Mouse (Mus musculus) forebrain, embryonic 13.5 days (tissue): ENCODE measurements around the gene Arhgap22. TPM values are rescaled to one million over a fixed set of nuclear protein-coding genes. Genes with fewer than 3 reads are reported as not detected.
A peak's percentile ranks its signal among the peaks of the same experiment; 100 is the strongest.

ENCODE experiments used
- ATAC-seq: fragments of 200-750 bp; cut with Nextera tagmentation; 2 replicates; pipeline ENCODE4 v1.8.0; 2017
- H3K27ac ChIP-seq: fragments of 300-500 bp; sonication (generic); 2 replicates; pipeline ENCODE4 v1.5.1; 2015; ENCODE audit warnings: inconsistent platforms, mild to moderate bottlenecking, moderate library complexity
- H3K27me3 ChIP-seq: fragments of 300-500 bp; sonication (generic); 2 replicates; pipeline ENCODE4 v1.6.1; 2015; ENCODE audit warnings: mild to moderate bottlenecking, inconsistent platforms
- H3K36me3 ChIP-seq: fragments of 300-500 bp; sonication (generic); 2 replicates; pipeline ENCODE4 v1.6.1; 2015; ENCODE audit warnings: mild to moderate bottlenecking, inconsistent platforms; ENCODE audit not compliant: poor library complexity, severe bottlenecking
- H3K4me1 ChIP-seq: fragments of 300-500 bp; sonication (generic); 2 replicates; pipeline ENCODE4 v1.6.1; 2015; ENCODE audit warnings: inconsistent platforms
- H3K4me2 ChIP-seq: fragments of 300-500 bp; sonication (generic); 2 replicates; pipeline ENCODE4 v1.6.1; 2015; ENCODE audit warnings: inconsistent platforms, mild to moderate bottlenecking, moderate library complexity
- H3K4me3 ChIP-seq: fragments of 300-500 bp; sonication (generic); 2 replicates; pipeline ENCODE4 v1.5.1; 2015; ENCODE audit warnings: mild to moderate bottlenecking, inconsistent platforms
- H3K9ac ChIP-seq: fragments of 300-500 bp; sonication (generic); 2 replicates; pipeline ENCODE4 v1.6.1; 2015; ENCODE audit warnings: mild to moderate bottlenecking, inconsistent platforms
- H3K9me3 ChIP-seq: fragments of 300-500 bp; sonication (generic); replicated peaks from 2 replicates; pipeline ENCODE4 v1.6.1; 2016; ENCODE audit warnings: inconsistent platforms
- WGBS: fragments of 180-500 bp; shearing (Covaris S2); methylation state at CpG from one replicate; pipeline ENCODE4 v1.1.7; 2015; 5-methylcytosine and 5-hydroxymethylcytosine counted together
- polyA plus RNA-seq: library from polyadenylated mRNA; unstranded; fragments of >200 nt; fragmentation: Nextera tagmentation; extraction: Ambion mirVana; gene quantifications from 2 replicates; pipeline ENCODE4 v1.2.1, GENCODE M21; 2015

Arhgap22 gene
- polyA plus RNA-seq, 1 experiment from 2014 or later = 1.1 TPM

DNA sequence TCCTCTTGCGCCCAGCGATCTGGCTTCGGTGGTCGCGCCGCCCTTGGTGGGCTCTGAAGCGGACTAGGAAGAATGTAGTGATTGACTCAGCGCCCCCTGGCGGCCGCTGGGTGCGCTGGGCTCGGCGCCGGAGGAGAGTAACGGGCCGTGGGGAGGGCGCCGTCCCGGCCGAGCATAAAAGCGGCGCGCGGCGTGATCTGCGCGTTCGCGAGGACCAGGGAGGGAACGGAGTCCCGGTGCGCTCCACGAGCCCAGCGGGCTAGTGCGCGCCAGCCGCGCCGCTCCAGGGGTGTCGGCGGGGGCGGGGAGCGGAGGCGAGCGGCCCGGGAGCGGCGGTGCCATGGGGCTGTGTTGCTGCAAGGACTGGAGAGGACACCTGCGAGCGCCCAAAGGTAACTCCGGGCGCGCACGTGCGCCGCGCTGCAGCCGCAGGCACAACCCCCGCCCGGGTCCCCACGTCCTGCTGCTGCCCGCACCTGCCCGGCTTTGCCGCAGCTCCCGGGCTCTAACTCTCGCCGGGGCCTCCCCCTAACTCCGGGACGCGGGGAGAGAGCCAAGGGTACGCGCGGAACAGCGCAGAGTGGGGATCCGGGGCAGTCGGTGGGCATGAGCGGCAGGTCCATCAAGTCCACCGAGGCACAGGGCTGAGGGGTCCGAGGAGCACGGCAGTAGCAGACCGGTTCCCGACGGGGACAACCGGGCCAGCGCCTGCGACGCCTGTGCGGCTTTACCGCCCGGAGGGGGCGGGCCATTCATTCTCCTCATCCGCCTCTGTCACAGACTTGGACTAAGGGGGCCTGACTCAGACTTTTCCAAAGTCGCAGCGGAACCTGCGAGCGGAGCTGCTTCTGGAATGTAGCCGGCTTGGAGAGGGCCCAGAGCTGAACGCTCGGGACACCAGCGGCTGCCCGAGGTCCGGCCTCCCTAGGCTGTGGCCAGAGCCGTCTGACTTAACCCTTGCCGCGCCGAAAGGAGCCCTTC, 106.0 kb downstream of the Arhgap22 start:
- Histone ChIP-seq H3K4me3 (peak overlapping the region; percentile 63), H3K4me2 (peak overlapping the region; percentile 98), H3K9me3 (no peaks in the 10 kb centered on the region), H3K27me3 (peaks cover 38% of the 10 kb centered on the region), H3K9ac (peak overlapping the region; percentile 63), H3K36me3 (no peaks in the 10 kb centered on the region), H3K4me1 (peaks cover 21% of the 10 kb centered on the region), H3K27ac (no peak overlapping the region)
- peak; percentile 76 for ATAC-seq
- under 1% methylated on average over 93 of the region's 106 CpGs for WGBS

DNA sequence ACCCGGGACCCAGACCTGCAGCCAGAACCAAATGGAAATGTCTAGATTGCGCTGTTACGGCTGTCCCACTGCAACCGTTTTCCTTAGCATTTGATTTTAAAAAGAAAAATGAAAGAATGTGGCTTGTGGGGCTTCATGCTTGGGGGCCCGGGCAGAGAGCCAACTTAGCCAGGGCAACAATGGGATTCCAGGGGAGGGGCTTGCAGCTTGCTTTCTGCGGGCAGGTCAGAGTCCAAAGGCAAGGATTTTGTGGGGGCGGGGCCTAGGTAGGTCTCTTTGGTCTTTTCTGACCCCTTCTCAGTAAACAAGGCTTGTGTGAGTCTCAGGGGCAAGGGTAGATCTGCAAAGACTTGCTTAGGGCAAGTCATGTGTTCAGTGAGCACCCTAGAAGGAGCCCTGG, 107.0 kb downstream of the Arhgap22 start:
- Histone ChIP-seq H3K27me3 (peaks cover 35% of the 10 kb centered on the region), H3K4me2 (peak overlapping the region; percentile 98), H3K4me1 (peaks cover 21% of the 10 kb centered on the region), H3K4me3 (peak overlapping the region; percentile 63; the same call in 1 of the 2 replicates), H3K9me3 (no peaks in the 10 kb centered on the region), H3K9ac (no peak overlapping the region), H3K27ac (no peak overlapping the region), H3K36me3 (no peaks in the 10 kb centered on the region)
- ATAC-seq = no peak
- whole genome bisulfite sequencing = 4% methylated on average over 7 of the region's 7 CpGs

DNA sequence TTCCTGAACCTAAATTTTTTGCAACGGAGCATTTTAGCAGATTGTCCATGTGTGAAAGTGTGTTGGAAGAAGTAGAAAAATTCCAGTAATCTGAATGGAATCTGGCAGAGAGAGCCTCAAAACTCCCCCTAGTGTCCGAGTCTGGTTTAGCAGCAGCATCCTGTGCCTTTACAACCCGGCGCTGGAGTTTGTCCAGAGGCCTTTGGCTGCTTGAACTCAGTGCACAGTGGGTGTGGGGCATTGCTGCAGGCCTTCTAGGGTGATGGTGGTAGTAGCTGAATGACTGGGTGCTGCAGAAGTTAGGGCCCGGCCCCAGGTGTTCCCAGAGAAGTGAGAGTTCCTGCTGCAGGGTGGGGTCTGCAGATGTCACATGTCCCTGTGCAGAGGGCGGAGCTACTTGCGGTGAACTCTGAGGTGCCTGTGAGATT, 108.8 kb downstream of the Arhgap22 start:
- no peak for ATAC-seq
- H3K4me2 ChIP-seq = no peak overlapping the region
- H3K27me3 ChIP-seq = peaks cover 35% of the 10 kb centered on the region
- no peak overlapping the region for H3K4me3 ChIP-seq
- H3K9me3 ChIP-seq = no peaks in the 10 kb centered on the region
- H3K9ac ChIP-seq = no peak overlapping the region
- no peaks in the 10 kb centered on the region for H3K36me3 ChIP-seq
- peaks cover 21% of the 10 kb centered on the region for H3K4me1 ChIP-seq
- no peak overlapping the region for H3K27ac ChIP-seq
- WGBS = 25% methylated on average over 7 of the region's 7 CpGs

DNA sequence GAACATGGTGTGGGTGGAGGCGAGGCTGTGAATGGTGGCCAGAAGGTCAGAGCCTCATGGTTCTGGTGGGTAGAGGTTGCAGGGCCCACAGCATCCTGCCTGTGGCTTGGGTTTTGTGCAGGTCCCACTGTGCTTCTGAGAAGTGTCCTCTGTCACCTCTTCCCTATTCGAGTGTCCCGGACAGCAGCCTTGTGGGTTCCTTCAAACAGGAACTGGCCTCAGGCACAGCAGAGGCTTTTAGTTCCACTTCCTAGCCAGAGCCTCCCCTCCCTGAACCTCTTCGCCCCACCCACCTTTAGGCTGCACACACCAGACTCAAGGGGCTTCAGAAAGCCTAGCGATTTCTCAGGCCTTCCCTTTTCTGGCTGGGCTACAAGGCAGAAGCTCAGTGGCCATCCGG, 110.7 kb downstream of the Arhgap22 start:
- Histone ChIP-seq H3K36me3 (no peaks in the 10 kb centered on the region), H3K27ac (no peak overlapping the region), H3K4me1 (peaks cover 25% of the 10 kb centered on the region), H3K4me2 (no peak overlapping the region), H3K4me3 (no peak overlapping the region), H3K27me3 (peaks cover 26% of the 10 kb centered on the region), H3K9ac (no peak overlapping the region), H3K9me3 (no peaks in the 10 kb centered on the region)
- WGBS = 73% methylated on average over 6 of the region's 6 CpGs
- ATAC-seq = no peak

DNA sequence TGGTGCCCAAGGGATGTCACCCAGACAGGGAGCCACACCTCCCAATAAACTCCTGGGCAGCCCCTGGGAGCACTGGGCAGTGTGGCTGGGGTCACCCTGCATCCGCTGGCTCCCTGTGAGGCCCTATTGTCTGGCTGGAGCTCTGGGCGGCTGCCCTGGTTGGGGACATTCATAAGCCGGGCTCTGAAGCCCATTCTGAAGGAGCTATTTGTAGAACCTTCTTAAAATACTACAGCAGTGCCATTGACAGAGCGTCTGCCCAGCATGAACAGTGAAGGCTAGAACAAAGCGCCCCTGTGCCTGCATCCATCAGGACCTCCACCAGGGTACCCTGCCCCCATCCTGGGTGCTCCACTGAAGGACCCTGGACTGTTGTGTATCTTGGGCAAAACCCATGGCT, 114.5 kb downstream of the Arhgap22 start:
- no peak overlapping the region for H3K9ac ChIP-seq
- ATAC-seq = 0 out of 2 replicates have a peak, but pooled peaks have one; percentile 21
- no peak overlapping the region for H3K27ac ChIP-seq
- no peaks in the 10 kb centered on the region for H3K36me3 ChIP-seq
- H3K9me3 ChIP-seq = no peaks in the 10 kb centered on the region
- H3K27me3 ChIP-seq = no peaks in the 10 kb centered on the region
- WGBS = 19% methylated on average over 5 of the region's 5 CpGs
- H3K4me1 ChIP-seq = peaks cover 9% of the 10 kb centered on the region
- no peak overlapping the region for H3K4me3 ChIP-seq
- no peak overlapping the region for H3K4me2 ChIP-seq

DNA sequence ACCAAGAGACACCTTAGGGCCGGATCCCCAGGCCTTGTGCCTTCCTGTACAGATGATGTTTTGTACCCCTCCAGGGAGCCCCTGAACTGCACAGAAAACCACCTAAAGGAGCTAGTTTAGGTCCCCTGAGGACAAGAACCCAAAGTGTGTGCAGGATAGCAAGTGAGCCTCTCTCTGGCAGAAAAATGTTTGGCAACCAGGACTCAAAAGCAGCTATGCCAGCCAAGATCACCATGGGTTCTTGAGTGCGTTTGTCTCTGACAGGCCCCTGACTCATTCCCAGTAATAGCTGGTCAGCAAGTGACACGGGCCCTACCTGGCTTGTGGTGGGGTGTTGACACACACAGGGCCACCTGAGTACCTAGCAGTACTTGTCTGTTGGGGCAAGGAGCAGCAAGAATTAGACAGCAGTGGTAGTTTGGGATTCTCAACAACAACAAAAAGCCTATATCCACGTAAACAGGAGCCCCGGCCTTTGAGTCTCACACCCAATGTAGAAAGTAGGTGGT, 115.5 kb downstream of the Arhgap22 start:
- H3K4me2 ChIP-seq = no peak overlapping the region
- no peak overlapping the region for H3K4me3 ChIP-seq
- peaks cover 9% of the 10 kb centered on the region for H3K4me1 ChIP-seq
- H3K9ac ChIP-seq = no peak overlapping the region
- no peak overlapping the region for H3K27ac ChIP-seq
- WGBS = 94% methylated on average over 5 of the region's 5 CpGs
- H3K36me3 ChIP-seq = no peaks in the 10 kb centered on the region
- no peaks in the 10 kb centered on the region for H3K9me3 ChIP-seq
- H3K27me3 ChIP-seq = no peaks in the 10 kb centered on the region
- no peak for ATAC-seq

DNA sequence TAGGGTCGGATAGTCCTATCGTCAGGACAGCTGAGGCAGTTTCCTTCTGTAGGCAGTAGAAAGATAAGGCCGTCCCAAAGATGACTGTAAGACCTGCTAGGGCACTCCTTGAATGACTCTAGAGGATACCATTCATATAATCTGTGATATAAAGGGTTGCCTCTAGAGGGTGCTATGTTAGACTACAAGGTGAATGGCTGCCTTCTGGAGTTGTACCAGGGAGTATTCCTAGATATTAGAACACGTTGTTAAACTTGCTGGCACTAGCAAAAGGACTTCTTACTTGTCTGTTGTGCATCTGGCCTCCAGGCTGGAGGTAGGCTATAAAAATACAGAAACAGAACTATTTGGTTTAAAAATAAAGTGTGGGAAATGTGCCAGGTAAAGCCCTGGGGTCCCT, 117.2 kb downstream of the Arhgap22 start:
- no peak for ATAC-seq
- no peaks in the 10 kb centered on the region for H3K9me3 ChIP-seq
- no peak overlapping the region for H3K4me2 ChIP-seq
- H3K4me1 ChIP-seq = peaks cover 9% of the 10 kb centered on the region
- no peaks in the 10 kb centered on the region for H3K36me3 ChIP-seq
- H3K9ac ChIP-seq = no peak overlapping the region
- H3K27ac ChIP-seq = no peak overlapping the region
- WGBS = 72% methylated on average over 4 of the region's 4 CpGs
- H3K27me3 ChIP-seq = no peaks in the 10 kb centered on the region
- H3K4me3 ChIP-seq = no peak overlapping the region

DNA sequence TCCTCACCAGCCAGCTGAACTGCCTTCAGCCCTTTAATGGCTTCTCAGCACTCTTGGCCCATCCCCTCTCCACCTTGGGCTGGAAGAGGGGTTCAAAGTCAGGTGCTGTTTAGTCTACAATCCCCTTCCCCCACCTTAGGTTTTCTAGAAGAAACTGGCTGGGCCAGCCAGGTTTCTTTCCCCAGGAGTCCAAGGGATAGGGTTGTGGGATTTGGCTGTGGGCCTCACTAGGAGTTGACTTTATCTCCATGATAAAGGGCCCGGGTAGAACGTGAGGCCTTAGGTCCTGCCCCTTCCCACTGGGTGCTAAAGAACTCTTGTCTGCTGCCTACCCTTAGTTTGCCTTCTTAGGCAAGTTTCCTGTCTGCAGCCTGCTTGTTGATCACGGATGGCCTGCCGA, 117.8 kb downstream of the Arhgap22 start:
- Histone ChIP-seq H3K9me3 (no peaks in the 10 kb centered on the region), H3K9ac (no peak overlapping the region)
- WGBS = 48% methylated on average over 4 of the region's 4 CpGs

DNA sequence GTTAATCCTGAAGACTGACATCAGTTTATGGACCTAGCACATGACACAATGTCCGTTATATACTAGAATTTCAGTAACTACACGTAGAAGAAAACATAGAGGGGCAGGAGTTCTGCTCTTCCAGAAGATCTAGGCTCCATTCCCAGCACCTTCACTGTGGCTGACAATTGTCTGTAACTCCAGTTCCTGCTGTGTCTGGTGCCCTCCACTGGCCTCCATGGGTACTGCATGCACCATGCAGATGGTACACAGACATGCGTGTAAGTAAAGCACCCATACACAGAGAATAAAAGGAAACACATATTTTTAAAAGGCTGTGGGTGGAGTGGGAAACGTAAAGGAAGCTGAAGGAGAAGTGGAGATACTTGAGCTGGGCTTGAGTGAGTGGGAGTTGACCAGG, 120.0 kb downstream of the Arhgap22 start:
- H3K36me3 ChIP-seq = no peaks in the 10 kb centered on the region
- H3K27ac ChIP-seq = no peak overlapping the region
- WGBS = 86% methylated on average over 4 of the region's 4 CpGs
- ATAC-seq = no peak
- H3K9ac ChIP-seq = no peak overlapping the region
- H3K9me3 ChIP-seq = no peaks in the 10 kb centered on the region
- no peaks in the 10 kb centered on the region for H3K27me3 ChIP-seq
- H3K4me3 ChIP-seq = no peak overlapping the region
- no peak overlapping the region for H3K4me2 ChIP-seq
- H3K4me1 ChIP-seq = no peaks in the 10 kb centered on the region

More for the DNA sequence above, 117.8 kb downstream of the Arhgap22 start:
- peaks cover 9% of the 10 kb centered on the region for H3K4me1 ChIP-seq
- ATAC-seq = no peak
- no peak overlapping the region for H3K27ac ChIP-seq
- H3K36me3 ChIP-seq = no peaks in the 10 kb centered on the region
- H3K27me3 ChIP-seq = no peaks in the 10 kb centered on the region
- H3K4me3 ChIP-seq = no peak overlapping the region
- no peak overlapping the region for H3K4me2 ChIP-seq

DNA sequence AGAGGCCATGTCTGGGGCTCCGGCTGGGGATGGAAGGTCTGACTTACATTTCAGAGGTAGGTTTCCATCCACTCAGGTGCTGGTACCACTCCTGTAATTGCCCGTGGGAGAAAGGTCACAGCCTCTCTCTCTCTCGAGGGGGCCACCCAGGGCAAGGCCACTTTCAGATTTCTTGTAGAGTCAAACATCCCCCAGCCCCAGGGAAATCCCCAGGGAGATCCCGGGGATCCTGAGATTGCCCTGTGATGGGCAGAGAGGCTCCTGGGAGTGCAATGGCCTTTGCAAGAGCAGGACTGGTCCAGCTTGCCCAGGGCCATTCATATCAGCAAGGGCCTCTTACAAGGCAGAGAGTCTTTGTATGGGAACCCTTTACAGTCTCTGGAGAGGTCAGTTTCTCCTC, 120.6 kb downstream of the Arhgap22 start:
- no peak overlapping the region for H3K4me2 ChIP-seq
- H3K27ac ChIP-seq = no peak overlapping the region
- no peaks in the 10 kb centered on the region for H3K4me1 ChIP-seq
- H3K4me3 ChIP-seq = no peak overlapping the region
- H3K9ac ChIP-seq = no peak overlapping the region
- ATAC-seq = no peak
- 78% methylated on average over 4 of the region's 4 CpGs for WGBS
- no peaks in the 10 kb centered on the region for H3K27me3 ChIP-seq
- no peaks in the 10 kb centered on the region for H3K9me3 ChIP-seq
- no peaks in the 10 kb centered on the region for H3K36me3 ChIP-seq

DNA sequence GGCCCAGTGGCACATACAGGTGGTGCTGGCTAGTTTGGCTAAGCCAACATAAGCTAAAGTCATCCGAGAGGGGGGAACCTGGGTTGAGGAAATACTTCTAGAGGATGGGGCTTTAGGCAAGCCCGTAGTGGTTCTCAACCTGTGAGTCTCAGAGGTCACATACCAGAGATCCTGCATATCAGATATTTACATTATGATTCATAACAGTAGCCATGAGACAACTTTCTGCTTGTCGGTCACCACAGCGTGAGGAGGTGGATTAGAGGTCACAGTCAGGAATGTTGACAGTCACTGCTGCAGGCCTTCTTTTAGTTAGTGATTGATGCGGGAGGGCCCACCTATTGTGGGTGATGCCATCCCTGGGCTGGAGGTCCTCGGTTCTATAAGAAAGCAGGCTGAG, 121.9 kb downstream of the Arhgap22 start:
- Histone ChIP-seq H3K9ac (no peak overlapping the region), H3K4me1 (no peaks in the 10 kb centered on the region), H3K4me3 (no peak overlapping the region), H3K27me3 (no peaks in the 10 kb centered on the region), H3K4me2 (no peak overlapping the region), H3K9me3 (no peaks in the 10 kb centered on the region), H3K36me3 (no peaks in the 10 kb centered on the region), H3K27ac (no peak overlapping the region)
- ATAC-seq = no peak
- WGBS = 73% methylated on average over 6 of the region's 6 CpGs

DNA sequence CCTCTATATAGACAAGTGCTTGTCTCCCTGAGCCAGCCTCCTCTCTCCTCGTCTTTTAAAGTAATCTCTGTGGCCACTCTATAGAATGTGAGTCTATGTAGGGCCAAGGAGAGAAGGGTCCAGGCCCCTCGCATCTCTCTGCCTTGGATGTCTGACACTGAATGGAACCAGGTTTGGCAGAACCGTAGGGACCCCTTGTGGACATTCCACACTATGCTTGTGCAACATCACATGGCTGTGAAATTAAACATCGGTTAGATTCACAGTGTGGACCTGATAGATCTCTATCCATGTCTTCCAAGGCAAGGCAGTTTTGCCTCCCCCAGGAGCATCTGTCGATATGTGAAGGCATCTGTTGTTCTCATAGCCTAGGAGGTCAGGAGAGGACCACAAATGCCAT, 124.9 kb downstream of the Arhgap22 start:
- Histone ChIP-seq H3K4me3 (no peak overlapping the region), H3K9ac (no peak overlapping the region), H3K36me3 (no peaks in the 10 kb centered on the region), H3K27ac (no peak overlapping the region), H3K27me3 (no peaks in the 10 kb centered on the region), H3K4me1 (no peaks in the 10 kb centered on the region), H3K4me2 (no peak overlapping the region), H3K9me3 (no peaks in the 10 kb centered on the region)
- WGBS = 76% methylated on average over 5 of the region's 5 CpGs
- ATAC-seq = no peak
